Comparison of ENCODE assay signal across 11 mouse cellular contexts in genomic region chr13:37642410-37643093, GRCm38 (mm10).
DNase-seq lines count a peak whose midpoint lies in the region; ATAC-seq and TF ChIP-seq lines count a peak whose summit lies in the region.
"Had no signal": no experiment of that assay in that cellular context is flagged by ENCODE, and none has a peak within 500 bp of the region (broad histone marks: within the 10 kb centered on the region; RNA-seq: fewer than 3 reads in every experiment).

No protein-coding gene starts in this region.

- H3K36me3 ChIP-seq in limb, embryonic 11.5 days (ENCODE audit: control insufficient read depth, insufficient read depth, low read length), result no peaks in the 10 kb centered on the region
- H3K36me3 ChIP-seq in limb, embryonic 10.5 days, result no peaks in the 10 kb centered on the region
- no peaks in the 10 kb centered on the region for H3K36me3 ChIP-seq in liver, postnatal 0 days (replicated peaks; ENCODE audit: insufficient read depth, low read length)
- H3K36me3 ChIP-seq in hindbrain, embryonic 12.5 days, result no peaks in the 10 kb centered on the region

- peak; percentile 24 for DNase-seq in limb, embryonic 11.5 days (ENCODE audit: low spot score)
- no peak for DNase-seq in limb, embryonic 10.5 days (ENCODE audit: low spot score)
- peak; percentile 45 for DNase-seq in brain, adult 2 months (ENCODE audit: low read depth, low spot score)
- DNase-seq in liver, postnatal 0 days, result peak; percentile 56
- DNase-seq in spleen, postnatal 4 days (ENCODE audit: low spot score in 2 of 2), result peak; percentile 44 to 73
- no peak for DNase-seq in cerebellum, postnatal 10 days
- no peak for DNase-seq in layer of hippocampus, adult 9-10 months (ENCODE audit: low spot score)
- DNase-seq: cerebellum, adult 8-10 months had no signal

- no peak for TF ChIP-seq EP300 in liver, postnatal 0 days (IDR thresholded peaks at IDR 0.05; ENCODE audit: low read depth)

- H3K9me3 ChIP-seq in limb, embryonic 11.5 days (ENCODE audit: control insufficient read depth, low read length), result no peaks in the 10 kb centered on the region
- H3K9me3 ChIP-seq in limb, embryonic 10.5 days (replicated peaks), result no peaks in the 10 kb centered on the region
- no peaks in the 10 kb centered on the region for H3K9me3 ChIP-seq in liver, postnatal 0 days (ENCODE audit: low read length)
- no peaks in the 10 kb centered on the region for H3K9me3 ChIP-seq in hindbrain, embryonic 12.5 days (replicated peaks)

- WGBS in limb, embryonic 11.5 days, result 74% methylated on average over 13 of the region's 13 CpGs
- WGBS in limb, embryonic 10.5 days, result 75% methylated on average over 13 of the region's 13 CpGs
- WGBS in liver, postnatal 0 days (ENCODE audit: insufficient replicate concordance), result 36% methylated on average over 13 of the region's 13 CpGs
- 57% methylated on average over 13 of the region's 13 CpGs for WGBS in hindbrain, embryonic 12.5 days

- no peak for TF ChIP-seq CTCF in liver, postnatal 0 days (IDR thresholded peaks at IDR 0.05; ENCODE audit: low read depth)

- no peak for ATAC-seq in limb, embryonic 11.5 days (ENCODE audit: insufficient number of reproducible peaks, low FRiP score, low TSS enrichment, low read depth)
- ATAC-seq in liver, postnatal 0 days, result peak; percentile 68
- ATAC-seq in hindbrain, embryonic 12.5 days (ENCODE audit: low FRiP score), result no peak
- ATAC-seq: activated CD4-positive, CD25-positive, alpha-beta regulatory T cell, adult 4 months; inflammation-experienced regulatory T-cells, adult 6 months had no signal

- H3K4me1 ChIP-seq in limb, embryonic 11.5 days (ENCODE audit: control insufficient read depth, insufficient read depth, low read length), result 0 out of 2 replicates have a peak, but pooled peaks cover 3% of the 10 kb centered on the region
- peaks cover 5% of the 10 kb centered on the region; the same call in 1 of the 2 replicates for H3K4me1 ChIP-seq in limb, embryonic 10.5 days
- peaks cover 7% of the 10 kb centered on the region; the same call in 1 of the 2 replicates for H3K4me1 ChIP-seq in liver, postnatal 0 days (ENCODE audit: insufficient read depth)
- H3K4me1 ChIP-seq in hindbrain, embryonic 12.5 days, result 0 out of 2 replicates have a peak, but pooled peaks cover 4% of the 10 kb centered on the region

- no peaks in the 10 kb centered on the region for H3K27me3 ChIP-seq in limb, embryonic 11.5 days (ENCODE audit: control insufficient read depth, insufficient read depth, low read length)
- H3K27me3 ChIP-seq in limb, embryonic 10.5 days (ENCODE audit: low read depth, poor library complexity, severe bottlenecking), result no peaks in the 10 kb centered on the region
- no peaks in the 10 kb centered on the region for H3K27me3 ChIP-seq in liver, postnatal 0 days (ENCODE audit: insufficient read depth, low read length)
- H3K27me3 ChIP-seq in hindbrain, embryonic 12.5 days, result no peaks in the 10 kb centered on the region

- no peak overlapping the region for H3K4me3 ChIP-seq in limb, embryonic 11.5 days (ENCODE audit: low read depth, low read length)
- H3K4me3 ChIP-seq in limb, embryonic 10.5 days, result no peak overlapping the region
- H3K4me3 ChIP-seq in liver, postnatal 0 days (ENCODE audit: low read depth, low read length), result no peak overlapping the region
- no peak overlapping the region for H3K4me3 ChIP-seq in hindbrain, embryonic 12.5 days

- no peak overlapping the region for H3K27ac ChIP-seq in limb, embryonic 11.5 days (replicated peaks; ENCODE audit: low read depth, low read length)
- H3K27ac ChIP-seq in limb, embryonic 10.5 days, result no peak overlapping the region
- peak overlapping the region; percentile 74 for H3K27ac ChIP-seq in liver, postnatal 0 days (ENCODE audit: low read depth)
- H3K27ac ChIP-seq in hindbrain, embryonic 12.5 days, result no peak overlapping the region

- H3K9ac ChIP-seq in limb, embryonic 11.5 days (ENCODE audit: low read length), result no peak overlapping the region
- H3K9ac ChIP-seq in liver, postnatal 0 days (replicated peaks), result 0 out of 2 replicates have a peak overlapping the region, but pooled peaks have one; percentile 7
- no peak overlapping the region for H3K9ac ChIP-seq in hindbrain, embryonic 12.5 days

- no peak overlapping the region for H3K4me2 ChIP-seq in limb, embryonic 11.5 days (ENCODE audit: low read depth, severe bottlenecking)
- H3K4me2 ChIP-seq in liver, postnatal 0 days (ENCODE audit: low read depth, low read length), result peak overlapping the region; percentile 22
- H3K4me2 ChIP-seq in hindbrain, embryonic 12.5 days (replicated peaks), result no peak overlapping the region

Comparison
In these comparisons a context has a peak if more than half of its experiments do, and no peak if none do; other contexts are left out.
1. DNase-seq: peak in limb, embryonic 11.5 days (single experiment), brain, adult 2 months (single experiment), liver, postnatal 0 days (single experiment) and spleen, postnatal 4 days (2 of 2); none in limb, embryonic 10.5 days (single experiment), cerebellum, postnatal 10 days (0 of 2) and layer of hippocampus, adult 9-10 months (single experiment).